Mouse (Mus musculus) bone marrow macrophage, adult 2 months (primary cell): Measurements from ENCODE around the gene Atxn10.

Experiments used
- CTCF ChIP-seq: IDR thresholded peaks from 2 replicates; pipeline ENCODE4 v1.5.1; 2012; ENCODE audit warnings: low read depth, mild to moderate bottlenecking, low read length, moderate library complexity
- POLR2A ChIP-seq: IDR thresholded peaks from 2 replicates; pipeline ENCODE4 v1.6.1; 2012; ENCODE audit warnings: mild to moderate bottlenecking, low read depth, low read length, borderline replicate concordance

DNA sequence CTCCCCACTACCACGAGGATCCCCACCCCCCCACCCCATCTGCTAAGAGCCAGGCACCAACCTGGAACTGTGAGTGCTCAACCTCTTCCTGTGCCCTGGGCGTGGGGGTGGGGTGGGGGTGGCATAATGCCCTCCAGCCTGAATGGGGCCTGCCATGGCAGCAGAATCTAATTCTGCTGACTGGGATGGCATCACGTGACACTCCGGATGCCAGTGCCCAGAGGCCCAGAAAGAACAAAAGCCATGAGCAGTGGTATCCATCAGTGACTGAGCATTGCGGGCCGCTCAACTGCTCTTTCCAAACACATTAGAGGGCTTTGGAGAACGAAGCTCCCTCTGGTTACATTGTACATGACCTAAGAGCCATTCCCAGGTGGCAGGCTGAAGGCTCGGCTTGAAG lies 167.1 kb downstream of the Atxn10 start, which contains the start of gene 7530416G11Rik:
- TF ChIP-seq CTCF (no peak), POLR2A (no peak)
